Mouse (Mus musculus) heart, embryonic 10.5 days (tissue): Measurements from ENCODE around the gene Clp1. TPM values are rescaled to one million over a fixed set of nuclear protein-coding genes. Genes with fewer than 3 reads are reported as not detected.
"Not testable (repeated sequence)": the region's sequence is repeated elsewhere in the genome, so short reads cannot be mapped to it uniquely, and the experiment has no call there.

Experiments used
- DNase-seq: peaks from one replicate; pipeline ENCODE4 v3.0.0-alpha.2; 2017; ENCODE audit warnings: low spot score
- H3K27ac ChIP-seq: fragments of 300-500 bp; sonication (generic); 2 replicates; pipeline ENCODE4 v1.5.1; 2016; ENCODE audit warnings: mild to moderate bottlenecking
- H3K27me3 ChIP-seq: fragments of 300-500 bp; sonication (generic); 2 replicates; pipeline ENCODE4 v1.6.1; 2016; ENCODE audit warnings: mild to moderate bottlenecking; ENCODE audit not compliant: poor library complexity, insufficient read depth, severe bottlenecking
- H3K36me3 ChIP-seq: fragments of 300-500 bp; sonication (generic); 2 replicates; pipeline ENCODE4 v1.6.1; 2016; ENCODE audit warnings: mild to moderate bottlenecking, moderate library complexity
- H3K4me1 ChIP-seq: fragments of 300-500 bp; sonication (generic); 2 replicates; pipeline ENCODE4 v1.6.1; 2016; ENCODE audit warnings: mild to moderate bottlenecking
- H3K4me3 ChIP-seq: fragments of 300-500 bp; sonication (generic); 2 replicates; pipeline ENCODE4 v1.5.1; 2016; ENCODE audit warnings: mild to moderate bottlenecking, moderate library complexity
- H3K9me3 ChIP-seq: fragments of 300-500 bp; sonication (generic); 2 replicates; pipeline ENCODE4 v1.6.1; 2016; ENCODE audit warnings: mild to moderate bottlenecking, moderate library complexity
- WGBS: fragments of 180-500 bp; shearing (Covaris S2); methylation state at CpG from one replicate; pipeline ENCODE4 v1.1.7; 2016; 5-methylcytosine and 5-hydroxymethylcytosine counted together
- polyA plus RNA-seq: library from polyadenylated mRNA; unstranded; fragments of >200 nt; fragmentation: Nextera tagmentation; extraction: Ambion mirVana; gene quantifications from 2 replicates; pipeline ENCODE4 v1.2.1, GENCODE M21; 2016

Clp1 gene
- polyA plus RNA-seq, 1 experiment from 2014 or later, result 42.1 TPM

GRCm38 (mm10) chr2:84735346-84735920 is 8.3 kb upstream of the Clp1 start:
- Histone ChIP-seq H3K4me1 (peaks cover 67% of the 10 kb centered on the region), H3K36me3 (peaks cover 7% of the 10 kb centered on the region; the same call in 1 of the 2 replicates), H3K4me3 (peak overlapping the region; percentile 60), H3K27me3 (no peaks in the 10 kb centered on the region), H3K9me3 (no peaks in the 10 kb centered on the region), H3K27ac (peak overlapping the region; percentile 84)
- 12% methylated on average over 7 of the region's 7 CpGs for WGBS
- peak; percentile 92 for DNase-seq

- Histone ChIP-seq H3K4me1 (peaks cover 62% of the 10 kb centered on the region), H3K27me3 (no peaks in the 10 kb centered on the region), H3K27ac (peak overlapping the region; percentile 84), H3K36me3 (0 out of 2 replicates have a peak, but pooled peaks cover 1% of the 10 kb centered on the region), H3K9me3 (no peaks in the 10 kb centered on the region), H3K4me3 (peak overlapping the region; percentile 60)
- DNase-seq, result no peak
- 3% methylated on average over 2 of the region's 2 CpGs for WGBS
Observed at GRCm38 (mm10) chr2:84734919-84735318, 7.8 kb upstream of the Clp1 start.

DNA sequence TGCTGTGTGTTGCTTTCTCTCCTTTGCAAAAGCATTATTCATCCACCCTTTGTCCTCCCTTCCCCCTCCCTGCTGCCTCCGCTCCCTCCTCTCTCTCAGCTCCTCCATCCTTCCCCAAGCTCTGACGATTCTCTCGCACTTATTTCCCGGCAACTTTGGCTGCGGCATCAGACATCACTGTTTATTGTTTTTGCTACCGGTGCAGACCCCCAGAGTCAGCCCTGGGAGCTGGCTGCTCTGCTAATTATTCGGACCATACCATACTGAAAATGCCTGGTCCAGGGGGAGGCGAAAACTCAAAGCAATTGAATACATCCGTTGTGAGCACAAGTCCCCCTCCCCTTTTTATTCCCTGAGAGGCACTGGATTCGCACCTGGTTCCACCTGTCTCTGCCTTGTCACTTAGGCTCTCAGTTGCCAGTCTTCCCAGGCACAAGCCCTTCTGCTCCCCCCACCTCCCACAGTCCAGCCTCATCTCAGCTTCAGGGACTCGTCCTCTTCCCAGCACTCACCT is 7.3 kb upstream of the Clp1 start:
- H3K9me3 ChIP-seq, result no peaks in the 10 kb centered on the region
- DNase-seq, result no peak
- H3K36me3 ChIP-seq, result no peaks in the 10 kb centered on the region
- peaks cover 57% of the 10 kb centered on the region for H3K4me1 ChIP-seq
- peak overlapping the region; percentile 84 for H3K27ac ChIP-seq
- H3K4me3 ChIP-seq, result peak overlapping the region; percentile 60
- under 1% methylated on average over 11 of the region's 11 CpGs for WGBS
- H3K27me3 ChIP-seq, result no peaks in the 10 kb centered on the region

- H3K27ac ChIP-seq, result peak within 1 kb of the TSS; percentile 84
- H3K36me3 ChIP-seq, result no peaks in the 10 kb centered on the region
- H3K27me3 ChIP-seq, result no peaks in the 10 kb centered on the region
- WGBS, result 3% methylated on average over 8 of the region's 8 CpGs
- no peaks in the 10 kb centered on the region for H3K9me3 ChIP-seq
- peak within 1 kb of the TSS; percentile 60 for H3K4me3 ChIP-seq
- H3K4me1 ChIP-seq, result peaks cover 51% of the 10 kb centered on the region
- peak; percentile 88 for DNase-seq
Observed at GRCm38 (mm10) chr2:84733579-84734300, 6.6 kb upstream of the Clp1 start, which contains the start of gene Ypel4. TSS of gene Ypel4 (plus strand) at chr2:84734058.

DNA sequence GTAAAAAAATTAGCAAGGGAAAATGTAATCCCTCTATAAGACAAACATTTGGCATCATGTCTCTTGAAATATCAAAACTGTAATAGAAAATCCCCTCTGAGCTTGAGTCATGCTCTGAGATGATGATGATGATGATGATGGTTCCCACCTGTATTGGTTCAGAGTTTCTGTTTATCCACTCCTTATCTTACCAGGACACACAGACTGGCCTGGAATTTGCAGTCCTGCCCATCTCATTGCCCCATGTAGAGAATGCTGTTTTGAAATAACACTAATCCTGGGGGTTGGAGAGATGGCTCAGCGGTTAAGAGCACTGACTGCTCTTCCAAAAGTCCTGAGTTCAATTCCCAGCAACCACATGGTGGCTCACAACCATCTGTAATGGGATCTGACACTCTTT is 5.2 kb upstream of the Clp1 start:
- Histone ChIP-seq H3K4me3 (no peak overlapping the region), H3K4me1 (peaks cover 41% of the 10 kb centered on the region), H3K27me3 (no peaks in the 10 kb centered on the region), H3K27ac (no peak overlapping the region), H3K9me3 (no peaks in the 10 kb centered on the region), H3K36me3 (no peaks in the 10 kb centered on the region)
- DNase-seq, result peak; percentile 28
- WGBS, result 80% methylated on average over 1 of the region's 1 CpGs

GRCm38 (mm10) chr2:84731206-84731605 is 4.1 kb upstream of the Clp1 start:
- Histone ChIP-seq H3K27me3 (no peaks in the 10 kb centered on the region), H3K9me3 (no peaks in the 10 kb centered on the region), H3K4me3 (no peak overlapping the region), H3K36me3 (no peaks in the 10 kb centered on the region), H3K4me1 (peaks cover 34% of the 10 kb centered on the region), H3K27ac (no peak overlapping the region)
- WGBS, result 71% methylated on average over 3 of the region's 3 CpGs
- no peak for DNase-seq

DNA sequence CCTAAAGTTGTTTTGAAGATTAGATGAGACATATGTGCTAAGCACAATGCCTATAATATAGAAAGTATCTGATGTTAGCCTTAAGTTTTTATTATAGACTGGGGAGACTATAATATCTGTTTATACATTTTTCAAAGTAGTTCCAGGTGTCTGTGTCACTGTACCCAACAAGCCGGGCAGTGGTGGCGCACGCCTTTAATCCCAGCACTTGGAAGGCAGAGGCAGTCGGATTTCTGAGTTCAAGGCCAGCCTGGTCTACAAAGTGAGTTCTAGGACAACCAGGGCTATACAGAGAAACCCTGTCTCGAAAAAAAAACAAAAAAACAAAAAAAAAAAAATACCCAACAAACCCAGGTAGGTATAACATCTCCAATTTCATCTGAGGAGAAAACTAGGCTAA is 1.0 kb upstream of the Clp1 start:
- WGBS, result 82% methylated on average over 5 of the region's 5 CpGs
- H3K27me3 ChIP-seq, DNase-seq, H3K27ac ChIP-seq, H3K9me3 ChIP-seq: not testable (repeated sequence)
- Histone ChIP-seq H3K36me3 (peaks cover 24% of the 10 kb centered on the region), H3K4me1 (peaks cover 17% of the 10 kb centered on the region), H3K4me3 (peak overlapping the region; percentile 74; the same call in 1 of the 2 replicates)

GRCm38 (mm10) chr2:84726716-84727115 is 434 bp downstream of the Clp1 start:
- Histone ChIP-seq H3K9me3 (no peaks in the 10 kb centered on the region), H3K4me3 (peak overlapping the region; percentile 74), H3K4me1 (peaks cover 17% of the 10 kb centered on the region), H3K27me3 (no peaks in the 10 kb centered on the region), H3K27ac (peak overlapping the region; percentile 90), H3K36me3 (peaks cover 28% of the 10 kb centered on the region)
- WGBS, result 3% methylated on average over 9 of the region's 9 CpGs
- DNase-seq, result no peak

- WGBS, result 88% methylated on average over 10 of the region's 10 CpGs
- peak overlapping the region; percentile 74 for H3K4me3 ChIP-seq
- DNase-seq, result no peak
Observed at GRCm38 (mm10) chr2:84725770-84726169, 1.4 kb downstream of the Clp1 start.

DNA sequence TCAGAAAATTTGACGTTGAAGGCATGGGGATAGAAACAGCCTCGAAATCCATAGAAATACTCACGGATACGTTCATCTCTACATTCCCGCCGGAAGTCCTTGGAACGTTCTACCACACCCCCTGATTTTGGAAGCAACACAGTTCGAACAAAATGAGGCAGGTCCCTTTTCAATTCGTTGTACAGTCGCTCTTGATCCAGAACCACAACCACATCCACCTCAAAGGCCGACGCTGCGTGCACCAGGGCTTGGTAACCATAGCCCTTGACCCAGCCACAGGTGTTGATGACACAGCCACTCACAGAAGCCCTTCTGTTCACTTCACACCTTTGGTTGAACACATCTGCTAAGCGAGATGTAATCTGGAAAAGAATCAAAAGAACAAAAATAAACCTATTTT is 3.3 kb downstream of the Clp1 start:
- WGBS, result 92% methylated on average over 14 of the region's 14 CpGs

More at GRCm38 (mm10) chr2:84725770-84726169, 1.4 kb downstream of the Clp1 start:
- peaks cover 34% of the 10 kb centered on the region for H3K36me3 ChIP-seq
- peaks cover 17% of the 10 kb centered on the region for H3K4me1 ChIP-seq
- no peaks in the 10 kb centered on the region for H3K9me3 ChIP-seq
- H3K27ac ChIP-seq, result no peak overlapping the region
- H3K27me3 ChIP-seq, result no peaks in the 10 kb centered on the region

GRCm38 (mm10) chr2:84721182-84721581 is 6.0 kb downstream of the Clp1 start:
- H3K4me1 ChIP-seq, result peaks cover 17% of the 10 kb centered on the region
- H3K36me3 ChIP-seq, result peaks cover 34% of the 10 kb centered on the region
- no peak overlapping the region for H3K27ac ChIP-seq
- no peaks in the 10 kb centered on the region for H3K27me3 ChIP-seq
- WGBS, result 64% methylated on average over 3 of the region's 3 CpGs
- H3K9me3 ChIP-seq, result no peaks in the 10 kb centered on the region
- H3K4me3 ChIP-seq, result no peak overlapping the region
- DNase-seq, result no peak

More for the DNA sequence above, 3.3 kb downstream of the Clp1 start:
- Histone ChIP-seq H3K9me3 (no peaks in the 10 kb centered on the region), H3K27me3 (no peaks in the 10 kb centered on the region), H3K36me3 (peaks cover 34% of the 10 kb centered on the region), H3K27ac (no peak overlapping the region), H3K4me3 (no peak overlapping the region), H3K4me1 (peaks cover 17% of the 10 kb centered on the region)
- DNase-seq, result no peak

GRCm38 (mm10) chr2:84720718-84721117 is 6.4 kb downstream of the Clp1 start:
- H3K36me3 ChIP-seq, result peaks cover 33% of the 10 kb centered on the region
- no peaks in the 10 kb centered on the region for H3K9me3 ChIP-seq
- no peak for DNase-seq
- H3K27ac ChIP-seq, result no peak overlapping the region
- H3K4me1 ChIP-seq, result peaks cover 13% of the 10 kb centered on the region
- no peaks in the 10 kb centered on the region for H3K27me3 ChIP-seq
- 92% methylated on average over 2 of the region's 2 CpGs for WGBS
- no peak overlapping the region for H3K4me3 ChIP-seq

DNA sequence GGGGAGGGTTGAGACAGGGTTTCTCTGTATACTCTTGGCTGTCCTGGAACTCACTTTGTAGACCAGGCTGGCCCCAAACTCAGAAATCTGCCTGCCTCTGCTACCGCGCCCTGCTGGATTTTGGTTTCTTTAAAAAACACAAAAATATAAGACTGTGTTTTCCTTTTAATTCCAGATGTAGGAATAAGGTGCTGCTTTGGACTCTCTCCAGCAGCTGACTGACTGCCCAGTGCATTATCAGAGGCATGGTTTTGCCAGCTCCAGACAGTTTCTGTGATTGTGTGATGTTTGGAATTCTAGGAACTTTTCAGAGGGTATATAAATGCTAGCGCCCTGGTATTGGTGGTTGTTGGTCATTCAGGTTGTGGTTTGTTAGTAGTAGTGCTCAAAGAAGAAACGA is 9.8 kb downstream of the Clp1 start:
- H3K36me3 ChIP-seq, result peaks cover 6% of the 10 kb centered on the region; the same call in 1 of the 2 replicates
- 78% methylated on average over 4 of the region's 4 CpGs for WGBS
- H3K27me3 ChIP-seq, result no peaks in the 10 kb centered on the region
- H3K4me1 ChIP-seq, result peaks cover 15% of the 10 kb centered on the region
- no peaks in the 10 kb centered on the region for H3K9me3 ChIP-seq
- no peak overlapping the region for H3K27ac ChIP-seq
- no peak overlapping the region for H3K4me3 ChIP-seq
- DNase-seq, result no peak
